Mouse (Mus musculus): ENCODE data around the gene Tymp.

The Tymp gene

GRCm38 (mm10) chr15:89376957-89377356 lies at the start of gene Tymp:
Gene Tymp (minus strand): TSS chr15:89377039.
- no peak for DNase-seq (ENCODE audit: low read depth)

- no peak for DNase-seq (ENCODE audit: low read depth)
Measured at GRCm38 (mm10) chr15:89425711-89426121, 48.9 kb upstream of the Tymp start, which contains the start of gene Cpt1b. Gene Cpt1b (minus strand): TSS chr15:89425863.

GRCm38 (mm10) chr15:89424621-89425020 lies 47.8 kb upstream of the Tymp start:
- DNase-seq (ENCODE audit: low read depth): no peak

- DNase-seq (ENCODE audit: low read depth): no peak
Measured at GRCm38 (mm10) chr15:89421938-89422337, 45.1 kb upstream of the Tymp start.

- no peak for DNase-seq (ENCODE audit: low read depth)
Measured at GRCm38 (mm10) chr15:89415282-89415681, 38.4 kb upstream of the Tymp start.

- DNase-seq (ENCODE audit: low read depth): no peak
Measured at GRCm38 (mm10) chr15:89410118-89410517, 33.3 kb upstream of the Tymp start, which contains the start of gene Syce3. Gene Syce3 (minus strand): TSS chr15:89410503.

GRCm38 (mm10) chr15:89406691-89407090 lies 29.9 kb upstream of the Tymp start:
- no peak for DNase-seq (ENCODE audit: low read depth)

GRCm38 (mm10) chr15:89404831-89405623 lies 28.2 kb upstream of the Tymp start:
- DNase-seq (ENCODE audit: low read depth): no peak

- DNase-seq (ENCODE audit: low read depth): no peak
Measured at GRCm38 (mm10) chr15:89402471-89402870, 25.6 kb upstream of the Tymp start.

GRCm38 (mm10) chr15:89399716-89400115 lies 22.9 kb upstream of the Tymp start:
- DNase-seq (ENCODE audit: low read depth): no peak

GRCm38 (mm10) chr15:89398146-89398545 lies 21.3 kb upstream of the Tymp start:
- no peak for DNase-seq (ENCODE audit: low read depth)

GRCm38 (mm10) chr15:89396883-89397282 lies 20.0 kb upstream of the Tymp start:
- DNase-seq (ENCODE audit: low read depth): no peak

- no peak for DNase-seq (ENCODE audit: low read depth)
Measured at GRCm38 (mm10) chr15:89390081-89390480, 13.2 kb upstream of the Tymp start.

GRCm38 (mm10) chr15:89387127-89387526 lies 10.3 kb upstream of the Tymp start:
- DNase-seq (ENCODE audit: low read depth): no peak

GRCm38 (mm10) chr15:89384617-89385016 lies 7.8 kb upstream of the Tymp start, which contains the start of gene Klhdc7b:
Gene Klhdc7b (plus strand): TSS chr15:89384917.
- no peak for DNase-seq (ENCODE audit: low read depth)

GRCm38 (mm10) chr15:89379429-89379828 lies 2.6 kb upstream of the Tymp start:
- DNase-seq (ENCODE audit: low read depth): peak; percentile 62

- DNase-seq (ENCODE audit: low read depth): no peak
Measured at GRCm38 (mm10) chr15:89378831-89379401, 2.1 kb upstream of the Tymp start, which contains the start of gene Odf3b. Gene Odf3b (minus strand): TSS chr15:89379282.

GRCm38 (mm10) chr15:89377938-89378828 lies 1.3 kb upstream of the Tymp start:
- no peak for DNase-seq (ENCODE audit: low read depth)

GRCm38 (mm10) chr15:89377362-89377761 lies 523 bp upstream of the Tymp start:
- no peak for DNase-seq (ENCODE audit: low read depth)

GRCm38 (mm10) chr15:89376040-89376439 lies 799 bp downstream of the Tymp start:
- DNase-seq (ENCODE audit: low read depth): no peak

- no peak for DNase-seq (ENCODE audit: low read depth)
Measured at GRCm38 (mm10) chr15:89374801-89375534, 1.9 kb downstream of the Tymp start.

- no peak for DNase-seq (ENCODE audit: low read depth)
Measured at GRCm38 (mm10) chr15:89374340-89374739, 2.5 kb downstream of the Tymp start.

All from c-Kit-positive CD71-positive TER-119-negative erythroid progenitor cells, embryonic 14.5 days (primary cell).